Mouse (Mus musculus) cerebellum, adult 2 months (tissue): Measurements from ENCODE around the gene Fam241a.

Source experiments
- CTCF ChIP-seq: fragments of 200-500 bp; IDR thresholded peaks from 2 replicates; pipeline ENCODE4 v1.5.1; 2011; ENCODE audit warnings: low read depth, mild to moderate bottlenecking, control low read depth, low read length, moderate library complexity, borderline replicate concordance; ENCODE audit not compliant: insufficient read depth
- POLR2A ChIP-seq: fragments of 200-500 bp; IDR thresholded peaks from 2 replicates; pipeline ENCODE4 v1.6.1; 2011; ENCODE audit warnings: low read length, control low read depth, borderline replicate concordance; ENCODE audit not compliant: insufficient read depth

DNA sequence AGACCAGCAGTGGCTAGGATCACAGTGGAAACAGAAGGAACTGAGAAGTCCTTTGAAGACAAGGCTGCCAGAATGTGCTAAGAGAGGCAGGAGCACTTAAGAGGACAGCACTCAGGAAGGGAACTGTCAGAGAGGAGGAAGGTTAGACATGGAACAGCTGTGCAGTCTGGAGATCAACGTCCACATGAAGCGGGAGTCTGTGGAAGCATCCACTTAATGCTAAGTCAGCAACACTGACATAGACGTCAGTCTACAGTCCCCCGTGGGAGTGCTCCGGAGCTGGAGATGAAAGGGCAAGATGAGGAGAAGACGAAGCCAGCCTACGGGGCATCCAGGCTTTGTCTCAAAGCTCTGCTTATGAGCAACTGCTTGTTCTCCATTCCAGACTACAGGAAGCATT is 69.0 kb downstream of the Fam241a start:
- TF ChIP-seq CTCF: no peak
- no peak for TF ChIP-seq POLR2A
